Mouse (Mus musculus) adrenal gland, adult 8-10 months (tissue): ENCODE measurements around the gene Trf. TPM values are rescaled to one million over a fixed set of nuclear protein-coding genes. Genes with fewer than 3 reads are reported as not detected.

Experiments
- total RNA-seq, 4 experiments: library from RNA; stranded (reverse); gene quantifications; 2 replicates each; pipeline ENCODE4 v1.2.4; 2022

Gene Trf
- total RNA-seq, 4 experiments from 2014 or later = 104 to 194 (median 130) TPM

Other genes starting within 250 kb of the Trf start
- gene Slco2a1, start 241.7 kb downstream of the Trf start, total RNA-seq = 1 to 10 TPM; 3.3 to 5.7 (median 4.4) TPM
- 1 to 10 TPM; 1.9 to 5.2 (median 3.2) TPM for gene Rab6b, start 118.7 kb downstream of the Trf start, total RNA-seq
- gene Srprb, start 28.3 kb downstream of the Trf start, total RNA-seq = 10 to 100 TPM; 38.6 to 47.5 (median 43.1) TPM
- 10 to 100 TPM; 14.1 to 20.5 (median 17.7) TPM for gene Gm20425, start 137 bp downstream of the Trf start, total RNA-seq
- 1 to 10 TPM in 2 of 4 experiments, under 1 TPM in 1, not detected in 1; 0.56 to 1.6 (median 1.3) TPM for gene 1300017J02Rik, start 74.6 kb upstream of the Trf start, total RNA-seq
- gene Topbp1, start 74.8 kb upstream of the Trf start, total RNA-seq = 10 to 100 TPM; 27.8 to 31.7 (median 29.8) TPM
- 100 to 1,000 TPM; 105 to 240 (median 171) TPM for gene Cdv3, start 135.4 kb upstream of the Trf start, total RNA-seq
- not detected for gene Bfsp2, start 250.0 kb upstream of the Trf start, total RNA-seq